Mouse (Mus musculus) olfactory bulb, adult 2 months (tissue): ENCODE measurements around the gene Izumo2. TPM values are rescaled to one million over a fixed set of nuclear protein-coding genes. Genes with fewer than 3 reads are reported as not detected.

Experiments
- H3K27ac ChIP-seq: fragments of 200-500 bp; 2 replicates; pipeline ENCODE4 v1.5.1; 2012; ENCODE audit warnings: low read depth, low read length; ENCODE audit not compliant: insufficient read depth
- H3K4me1 ChIP-seq: fragments of 200-500 bp; 2 replicates; pipeline ENCODE4 v1.6.1; 2012; ENCODE audit warnings: low read length; ENCODE audit not compliant: control insufficient read depth, insufficient read depth
- H3K4me3 ChIP-seq: fragments of 200-500 bp; 2 replicates; pipeline ENCODE4 v1.5.1; 2012; ENCODE audit warnings: mild to moderate bottlenecking, low read depth, low read length, moderate library complexity; ENCODE audit not compliant: insufficient read depth
- CTCF ChIP-seq: fragments of 200-500 bp; IDR thresholded peaks from 2 replicates; pipeline ENCODE4 v1.5.1; 2012; ENCODE audit warnings: low read depth, mild to moderate bottlenecking, low read length, moderate library complexity; ENCODE audit not compliant: insufficient read depth
- POLR2A ChIP-seq: fragments of 200-500 bp; IDR thresholded peaks from 2 replicates; pipeline ENCODE4 v1.6.1; 2012; ENCODE audit warnings: mild to moderate bottlenecking, low read depth, low read length, moderate library complexity; ENCODE audit not compliant: insufficient read depth
- WGBS: fragments of 180-500 bp; shearing (Covaris S2); methylation state at CpG from one replicate; pipeline ENCODE4 v1.1.7; 2018; 5-methylcytosine and 5-hydroxymethylcytosine counted together
- polyA plus RNA-seq: library from polyadenylated mRNA; stranded (reverse); fragments of >200 nt; gene quantifications from 2 replicates; pipeline ENCODE4 v1.2.4, GENCODE M21; 2012; ENCODE audit warnings: low replicate concordance; ENCODE audit not compliant: missing spikeins, insufficient read depth, insufficient read length

The Izumo2 gene
- polyA plus RNA-seq, 1 experiment, result not detected

GRCm38 (mm10) chr7:44672193-44672592 is 36.3 kb upstream of the Izumo2 start:
- WGBS, result 82% methylated on average over 5 of the region's 5 CpGs
- H3K4me3 ChIP-seq, result no peak overlapping the region
- H3K4me1 ChIP-seq, result peaks cover 21% of the 10 kb centered on the region
- TF ChIP-seq CTCF (no peak), POLR2A (no peak)
- H3K27ac ChIP-seq, result no peak overlapping the region

GRCm38 (mm10) chr7:44674511-44674910 is 34.0 kb upstream of the Izumo2 start:
- WGBS, result 80% methylated on average over 4 of the region's 4 CpGs
- H3K27ac ChIP-seq, result no peak overlapping the region
- peaks cover 18% of the 10 kb centered on the region for H3K4me1 ChIP-seq
- no peak overlapping the region for H3K4me3 ChIP-seq
- TF ChIP-seq CTCF (no peak), POLR2A (no peak)

- Histone ChIP-seq H3K27ac (no peak overlapping the region), H3K4me3 (no peak overlapping the region), H3K4me1 (peaks cover 18% of the 10 kb centered on the region)
- WGBS, result 58% methylated on average over 6 of the region's 6 CpGs
- TF ChIP-seq CTCF, result no peak
- no peak for TF ChIP-seq POLR2A
These were observed 33.4 kb upstream of the Izumo2 start for GRCm38 (mm10) chr7:44675171-44675570.

GRCm38 (mm10) chr7:44676126-44676525 is 32.4 kb upstream of the Izumo2 start:
- peak overlapping the region; percentile 34; the same call in 1 of the 2 replicates for H3K27ac ChIP-seq
- peaks cover 8% of the 10 kb centered on the region for H3K4me1 ChIP-seq
- WGBS, result 17% methylated on average over 4 of the region's 4 CpGs
- no peak for TF ChIP-seq POLR2A
- no peak overlapping the region for H3K4me3 ChIP-seq

- no peak for TF ChIP-seq POLR2A
- TF ChIP-seq CTCF, result no peak
- WGBS, result 16% methylated on average over 2 of the region's 2 CpGs
- H3K4me3 ChIP-seq, result no peak overlapping the region
- peaks cover 6% of the 10 kb centered on the region; the same call in 1 of the 2 replicates for H3K4me1 ChIP-seq
- peak overlapping the region; percentile 63; the same call in 1 of the 2 replicates for H3K27ac ChIP-seq
These were observed 31.9 kb upstream of the Izumo2 start for GRCm38 (mm10) chr7:44676611-44677010.

GRCm38 (mm10) chr7:44683656-44684055 is 24.9 kb upstream of the Izumo2 start:
- H3K27ac ChIP-seq, result no peak overlapping the region
- TF ChIP-seq POLR2A (no peak), CTCF (no peak)
- WGBS, result 82% methylated on average over 8 of the region's 8 CpGs

GRCm38 (mm10) chr7:44685531-44686402 is 22.8 kb upstream of the Izumo2 start:
- no peaks in the 10 kb centered on the region for H3K4me1 ChIP-seq
- H3K27ac ChIP-seq, result no peak overlapping the region
- WGBS, result 59% methylated on average over 17 of the region's 17 CpGs
- TF ChIP-seq CTCF, result no peak
- TF ChIP-seq POLR2A, result no peak
- no peak overlapping the region for H3K4me3 ChIP-seq

More at GRCm38 (mm10) chr7:44683656-44684055, 24.9 kb upstream of the Izumo2 start:
- H3K4me1 ChIP-seq, result no peaks in the 10 kb centered on the region
- H3K4me3 ChIP-seq, result no peak overlapping the region

GRCm38 (mm10) chr7:44688890-44689289 is 19.7 kb upstream of the Izumo2 start:
- Histone ChIP-seq H3K4me1 (no peaks in the 10 kb centered on the region), H3K27ac (no peak overlapping the region), H3K4me3 (no peak overlapping the region)
- TF ChIP-seq CTCF (no peak), POLR2A (no peak)
- 73% methylated on average over 3 of the region's 3 CpGs for WGBS

- WGBS, result 89% methylated on average over 7 of the region's 7 CpGs
- no peak for TF ChIP-seq CTCF
- TF ChIP-seq POLR2A, result no peak
- Histone ChIP-seq H3K27ac (no peak overlapping the region), H3K4me1 (no peaks in the 10 kb centered on the region), H3K4me3 (no peak overlapping the region)
These were observed 19.2 kb upstream of the Izumo2 start for GRCm38 (mm10) chr7:44689331-44689730.
